Mouse (Mus musculus) frontal cortex, postnatal 14 days (tissue): ENCODE data around the gene Krt83.
A peak's percentile ranks its signal among the peaks of the same experiment; 100 is the strongest.
"Not testable (repeated sequence)": the region's sequence is repeated elsewhere in the genome, so short reads cannot be mapped to it uniquely, and the experiment has no call there.

ENCODE experiments used
- DNase-seq, 2 experiments: peaks; one replicate each; pipeline ENCODE4 v3.0.0; 2022; ENCODE audit warnings: low spot score in 2 of 2

The Krt83 gene

DNA sequence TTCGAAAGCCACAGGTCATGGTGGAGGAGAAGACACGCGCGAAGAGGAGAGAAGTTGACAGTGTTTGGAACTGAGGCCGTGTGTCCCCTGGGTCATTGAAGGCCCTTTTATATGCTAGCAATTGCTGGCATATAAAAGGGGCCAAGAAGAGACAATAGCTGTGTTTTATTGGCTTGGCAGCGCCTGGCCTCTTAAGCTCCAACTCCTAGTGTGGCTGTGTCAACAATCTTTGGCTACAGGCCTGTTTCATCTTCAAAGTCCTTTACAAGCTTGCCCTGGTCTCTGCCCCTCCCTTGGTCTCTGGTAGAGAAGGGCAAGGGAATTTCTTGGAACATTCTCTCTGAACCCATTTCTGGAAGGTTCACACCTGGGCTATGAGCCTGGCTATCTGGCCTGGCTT, at the start of gene Krt83:
Gene Krt83, minus strand, starts transcription at position 82 of the 400 bp plus-strand sequence.
- DNase-seq: no peak

DNA sequence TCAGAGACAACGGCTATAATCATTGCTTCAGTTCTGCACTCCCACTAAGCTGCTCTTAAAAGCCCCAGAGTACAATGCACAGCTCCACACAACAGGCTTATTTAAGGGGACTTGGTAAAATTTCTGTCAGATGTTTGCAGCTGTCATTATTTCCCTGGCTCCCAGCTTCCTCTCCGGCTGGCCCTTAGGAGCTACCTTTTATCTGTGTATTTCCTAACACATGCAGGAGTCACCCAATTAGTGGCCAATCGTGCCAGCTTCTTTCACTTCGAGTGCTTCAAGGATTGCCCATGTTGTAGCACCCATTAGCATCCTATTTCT, 47.2 kb upstream of the Krt83 start:
- DNase-seq: no peak

DNA sequence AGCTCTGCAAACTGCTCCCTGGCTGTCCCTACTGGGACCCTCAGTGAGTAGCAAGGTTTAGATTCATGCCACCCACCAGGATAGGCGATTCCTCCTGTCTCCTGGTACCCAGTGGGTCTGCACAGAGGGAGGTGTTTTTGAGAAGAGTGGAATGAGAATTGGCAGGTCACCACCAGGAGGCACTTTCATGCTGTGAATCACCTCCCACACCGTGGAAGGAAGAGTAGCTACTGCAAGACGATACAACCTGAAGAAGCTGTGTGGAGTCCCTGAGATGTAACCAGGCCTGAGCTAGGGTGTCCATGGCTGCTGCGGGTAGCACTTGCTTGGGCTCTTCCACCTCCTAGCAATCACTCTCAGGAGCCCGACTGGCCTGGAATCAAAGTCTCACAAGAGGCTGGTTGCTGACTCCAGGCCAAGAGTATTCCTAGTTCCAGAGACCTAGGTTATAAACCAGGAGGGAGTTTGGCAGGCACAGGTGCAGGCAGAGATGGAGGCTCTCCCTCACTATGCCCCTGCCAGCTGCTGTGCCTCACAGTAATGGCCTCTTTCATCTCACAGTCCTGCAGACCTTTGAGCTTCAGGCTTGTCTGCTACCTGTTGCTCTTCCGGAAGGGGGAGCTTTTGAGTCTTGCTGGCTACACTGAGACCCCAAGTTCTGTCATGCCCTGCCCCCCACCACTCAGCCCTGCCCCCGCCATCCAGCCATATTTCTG, 46.7 kb upstream of the Krt83 start:
- DNase-seq: no peak

DNA sequence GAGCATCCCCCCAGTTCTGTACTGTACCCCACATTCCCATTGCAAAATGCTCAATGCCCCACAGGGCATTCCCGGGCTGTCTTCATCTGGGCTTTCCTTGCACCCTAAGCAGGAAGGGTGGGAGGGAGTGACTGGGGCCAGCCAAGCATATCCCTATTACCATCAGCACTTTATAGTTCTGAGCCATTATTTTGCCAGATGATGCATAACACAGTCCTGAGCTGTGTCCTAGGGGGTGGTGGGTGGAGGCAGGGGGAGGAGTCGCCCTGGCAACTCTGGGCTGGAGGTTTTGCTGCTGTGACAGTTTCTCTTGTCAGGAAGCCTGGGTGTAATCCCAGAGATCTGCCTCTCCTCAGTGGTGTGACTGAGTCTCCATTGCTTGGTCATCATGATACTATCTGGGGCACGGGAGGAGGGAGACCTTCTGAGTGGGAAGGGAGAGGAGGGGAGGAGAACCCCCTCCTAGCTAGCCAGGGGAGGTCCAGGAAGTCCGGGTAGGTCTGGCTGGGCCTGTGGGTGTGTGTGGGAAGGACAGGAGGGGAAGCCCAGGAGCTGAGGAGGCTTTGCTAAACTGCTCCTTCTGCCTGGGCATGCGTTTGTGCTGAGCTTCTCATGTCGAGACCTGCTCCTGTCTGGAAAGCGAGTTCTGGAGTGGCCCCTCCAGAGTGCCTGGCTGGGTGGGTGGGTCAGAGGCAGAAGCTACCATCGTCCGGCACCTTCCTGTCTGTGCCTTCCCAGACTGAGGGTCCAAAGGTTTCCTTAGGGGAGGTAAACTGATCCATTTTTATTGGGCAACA, 44.9 kb upstream of the Krt83 start:
- DNase-seq: no peak

DNA sequence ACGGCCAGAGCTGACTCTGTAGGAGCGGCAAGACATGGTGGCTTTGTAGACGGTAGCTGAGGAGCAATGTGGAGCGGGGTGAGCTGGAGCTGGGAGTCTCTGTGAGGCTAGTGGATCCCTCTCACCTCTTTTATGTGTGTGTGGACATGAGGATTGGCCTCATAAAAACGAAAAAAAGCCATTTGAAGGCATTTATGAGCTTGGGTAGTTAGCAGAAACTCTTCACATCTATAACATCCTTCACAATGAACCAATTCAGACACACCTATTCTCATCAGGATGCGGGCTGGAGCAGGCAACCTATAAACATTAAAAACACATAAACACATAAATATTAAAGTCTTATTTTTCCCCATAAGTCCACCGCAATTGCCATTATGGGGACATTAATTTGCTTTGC, 41.4 kb upstream of the Krt83 start, which contains the start of gene Krt84:
Gene Krt84, minus strand, starts transcription at position 101 of the 400 bp plus-strand sequence.
- DNase-seq: no peak

DNA sequence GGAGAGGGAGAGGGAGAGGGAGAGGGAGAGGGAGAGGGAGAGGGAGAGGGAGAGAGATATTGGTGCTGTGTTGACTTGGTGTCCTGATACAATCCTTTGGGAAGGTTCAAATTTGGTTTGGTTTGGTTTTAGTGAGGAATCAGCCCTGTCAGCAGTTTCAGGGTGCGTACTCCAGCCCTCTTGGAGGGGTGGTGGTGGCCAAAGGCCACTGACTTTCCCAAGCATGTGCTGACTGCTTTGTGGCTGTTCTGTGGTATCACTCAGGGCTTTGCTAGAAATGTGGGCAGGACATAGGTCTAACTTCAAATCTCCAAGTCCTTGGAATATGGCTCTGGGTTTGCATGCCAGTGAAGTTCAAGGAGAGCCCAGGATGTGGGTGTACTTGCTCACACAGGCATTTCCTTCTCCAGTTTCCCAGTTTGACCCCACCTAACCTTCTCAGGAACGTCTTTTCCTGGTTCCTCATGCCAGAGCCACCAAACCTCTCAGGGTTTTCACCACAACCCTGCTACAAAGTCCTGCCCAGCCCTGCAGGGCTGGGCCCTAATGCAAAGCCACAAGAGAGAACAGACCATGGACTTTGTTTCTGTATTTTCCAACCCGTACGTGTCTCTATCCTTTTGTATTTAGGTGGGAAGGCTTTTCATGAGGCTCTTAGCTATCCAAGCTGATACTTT, 31.4 kb upstream of the Krt83 start:
- no peak for DNase-seq

DNA sequence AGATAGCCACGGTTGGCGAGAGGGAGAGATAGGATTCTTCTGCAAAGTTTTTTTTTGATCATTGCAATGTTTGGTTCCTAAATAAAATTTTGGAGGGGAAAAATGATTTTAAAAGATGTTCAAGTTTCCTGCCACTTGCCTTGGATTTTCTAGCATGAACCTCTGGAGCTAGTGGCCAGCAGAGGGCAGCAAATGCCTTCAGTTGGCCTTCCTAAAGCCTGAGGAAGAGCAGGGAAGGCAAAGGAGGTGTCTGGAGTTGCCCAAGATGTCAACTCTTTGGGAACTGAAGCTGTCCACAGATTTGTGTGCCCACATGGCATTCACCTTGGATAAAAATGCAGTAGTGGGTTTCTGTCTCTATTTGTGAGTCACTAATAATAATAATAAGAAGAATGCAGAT, 28.5 kb upstream of the Krt83 start:
- peak; percentile 47 to 71 for DNase-seq

DNA sequence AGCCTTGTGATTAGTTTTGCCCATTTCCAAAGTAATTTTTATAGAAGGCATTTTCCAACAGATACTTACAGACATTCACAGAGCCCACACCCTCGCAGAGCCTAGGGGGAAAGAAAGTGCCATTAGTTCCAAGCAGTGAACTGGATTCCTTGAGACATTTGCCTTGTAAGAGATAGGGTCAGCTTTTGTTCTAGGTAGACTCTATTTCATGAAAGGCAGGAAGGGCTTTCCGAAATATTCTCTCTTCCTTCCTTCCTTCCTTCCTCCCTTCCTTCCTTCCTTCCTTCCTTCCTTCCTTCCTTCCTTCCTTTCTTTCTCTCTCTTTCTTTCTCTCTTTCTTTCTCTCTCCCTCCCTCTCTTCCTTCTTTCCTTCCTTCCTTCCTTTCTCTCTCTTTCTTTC, 25.8 kb upstream of the Krt83 start, which contains the start of gene Gm49425:
Gene Gm49425, minus strand, starts transcription at position 101 of the 400 bp plus-strand sequence.
- DNase-seq: not testable (repeated sequence)

DNA sequence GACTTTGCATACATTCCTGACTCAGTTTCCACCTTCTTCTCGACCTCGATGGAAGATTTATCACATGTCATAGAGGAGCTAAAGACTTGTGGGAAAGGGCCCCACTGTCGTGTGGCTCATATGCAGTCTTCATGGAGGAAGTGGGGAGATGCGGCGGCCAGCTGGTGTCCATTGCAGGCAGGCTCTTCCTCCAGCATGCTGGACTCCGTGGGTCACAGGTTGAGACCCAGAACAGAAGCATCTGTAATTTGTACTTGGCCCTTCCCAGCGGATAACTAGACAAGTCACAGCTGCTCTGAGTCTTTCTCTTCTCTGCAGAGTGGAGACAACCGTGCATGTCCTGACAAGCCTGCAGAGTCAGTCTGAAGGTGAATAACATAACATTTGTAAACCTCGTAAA, 16.9 kb upstream of the Krt83 start:
- no peak for DNase-seq

DNA sequence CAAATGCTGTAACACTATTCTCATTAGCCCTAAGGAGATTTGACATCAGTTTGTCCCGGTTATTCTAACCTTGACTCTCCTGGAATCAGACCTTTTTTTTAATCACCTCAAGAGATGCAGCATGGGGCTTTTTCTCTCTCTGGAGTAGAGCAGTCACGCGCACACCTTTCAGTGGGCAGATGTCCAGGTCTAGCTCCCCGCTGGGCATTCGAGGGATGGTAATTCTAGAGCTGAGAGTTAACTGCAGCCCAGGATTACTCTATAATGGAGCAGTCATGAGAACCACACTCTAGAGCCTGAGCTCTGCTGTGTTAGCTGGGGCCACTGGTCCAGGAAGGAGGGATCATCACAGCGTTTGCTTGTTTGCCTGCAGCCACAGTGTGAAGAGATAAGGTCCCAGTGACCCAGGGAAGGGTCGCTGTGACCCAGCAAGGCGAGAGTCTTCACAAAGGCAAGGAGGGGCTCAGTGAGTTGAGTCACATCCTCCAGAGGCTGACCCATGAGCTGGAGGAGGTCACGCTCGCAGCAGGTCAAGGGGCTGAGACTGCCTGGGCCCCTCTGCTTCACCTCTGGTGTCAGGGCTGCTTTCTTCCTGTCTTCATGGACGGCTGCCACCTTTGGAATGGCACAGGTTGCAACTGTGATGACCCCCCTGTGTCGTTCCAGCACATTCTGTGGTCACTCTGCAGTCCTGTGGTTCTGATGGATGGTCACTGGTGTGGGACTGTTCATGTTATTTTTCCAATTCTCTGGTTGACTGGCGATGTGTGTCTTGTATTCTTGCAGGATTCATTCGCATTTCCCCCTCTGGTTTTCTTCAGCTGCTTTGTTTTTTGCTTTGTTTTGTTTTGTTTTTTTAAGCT, 15.8 kb upstream of the Krt83 start:
- no peak for DNase-seq

DNA sequence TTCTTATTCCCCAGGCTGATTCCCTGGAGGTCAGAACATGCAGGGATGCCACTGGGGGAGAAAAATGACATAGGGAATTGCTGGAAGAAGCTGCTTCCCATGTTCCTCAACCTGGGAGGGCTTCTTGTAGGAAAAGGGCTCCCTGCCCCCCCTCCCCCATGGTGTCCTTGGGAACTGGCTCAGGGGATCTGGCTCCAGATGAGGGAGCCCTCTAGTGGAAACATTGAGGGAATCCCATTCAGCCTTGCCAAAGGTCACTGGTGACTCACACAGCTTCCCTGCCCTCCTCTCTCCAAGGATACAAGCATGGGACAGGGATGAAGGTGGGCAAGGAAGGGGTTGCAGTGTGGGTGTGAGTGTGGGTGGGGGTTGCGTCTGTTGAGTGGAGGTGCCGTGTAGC, 5.9 kb upstream of the Krt83 start:
- no peak for DNase-seq

DNA sequence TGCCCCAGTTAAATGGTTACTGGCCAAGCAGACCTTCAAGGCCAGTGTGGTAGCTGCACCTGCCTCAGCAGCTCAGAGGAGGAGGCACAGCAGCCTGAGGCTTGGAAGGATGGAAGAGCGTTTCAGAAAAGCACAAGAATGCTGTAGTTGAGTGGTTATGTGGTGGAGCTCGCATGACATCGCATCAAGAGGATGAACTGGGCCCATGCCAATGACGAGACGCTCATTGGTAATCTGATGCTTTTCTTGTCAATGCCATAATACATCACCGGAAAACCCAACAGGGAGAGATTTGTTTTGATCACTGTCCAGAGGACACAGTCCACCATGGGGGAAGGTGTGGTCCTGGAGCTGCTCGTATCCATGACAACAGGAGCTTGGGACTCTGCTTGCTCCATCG, 4.0 kb upstream of the Krt83 start:
- DNase-seq: no peak

DNA sequence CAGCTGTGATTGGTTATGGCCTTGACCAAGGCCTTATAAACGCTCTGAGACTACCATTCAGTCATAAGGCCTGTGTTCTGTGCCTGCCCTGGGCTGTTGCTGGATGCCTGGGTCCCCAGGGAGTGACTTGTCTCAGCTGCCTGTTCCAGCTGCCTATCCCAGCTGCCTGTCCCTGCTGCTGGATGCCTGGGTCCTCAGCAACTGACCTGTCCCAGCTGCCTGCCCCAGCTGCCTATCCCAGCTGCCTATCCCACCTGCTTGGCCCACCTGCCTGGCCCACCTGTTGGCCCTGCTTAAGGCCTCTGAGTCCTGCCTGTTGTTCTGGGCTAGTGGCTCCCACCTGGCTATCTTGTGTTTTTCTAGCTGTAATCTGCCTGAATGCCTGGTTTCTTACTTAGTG, 2.9 kb upstream of the Krt83 start:
- no peak for DNase-seq

DNA sequence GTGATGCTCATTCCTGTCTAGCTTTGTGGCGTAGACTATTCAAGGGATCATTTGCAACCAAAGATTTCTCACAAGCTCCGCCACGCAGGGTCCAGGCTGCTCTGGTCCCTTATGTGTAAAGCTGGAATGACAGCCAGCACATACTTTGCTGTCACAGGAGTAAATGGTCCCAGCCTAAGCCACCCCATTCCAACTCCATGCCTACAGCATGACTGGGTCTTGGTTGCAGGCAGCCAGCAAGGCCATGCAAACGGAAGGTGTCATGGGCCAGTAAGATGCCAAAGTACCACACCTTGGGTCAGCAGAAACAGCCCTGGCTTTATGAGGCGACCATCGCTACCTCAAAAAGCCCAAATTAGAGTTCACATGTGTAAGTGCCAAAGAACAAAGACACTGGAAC, 2.4 kb upstream of the Krt83 start:
- DNase-seq: no peak

DNA sequence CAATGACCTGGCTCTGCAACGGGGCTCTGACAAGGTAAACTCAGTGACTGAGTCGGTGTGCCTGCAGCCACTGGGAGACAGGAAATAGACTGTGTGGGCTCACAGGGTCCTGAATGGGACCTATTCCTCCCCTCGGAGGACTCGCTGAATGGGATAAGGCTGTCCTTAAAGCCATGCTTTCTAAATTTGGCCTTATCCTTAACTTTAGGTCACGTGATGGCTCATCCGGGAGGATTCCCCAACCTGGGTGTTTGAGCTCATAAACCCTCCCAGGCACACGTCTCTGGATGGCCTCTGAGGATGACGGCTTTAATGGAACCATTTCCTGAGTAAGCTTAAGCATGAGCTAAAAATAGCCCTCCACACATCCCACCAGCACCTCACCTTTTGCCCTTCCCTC, 1.4 kb upstream of the Krt83 start:
- DNase-seq: no peak

DNA sequence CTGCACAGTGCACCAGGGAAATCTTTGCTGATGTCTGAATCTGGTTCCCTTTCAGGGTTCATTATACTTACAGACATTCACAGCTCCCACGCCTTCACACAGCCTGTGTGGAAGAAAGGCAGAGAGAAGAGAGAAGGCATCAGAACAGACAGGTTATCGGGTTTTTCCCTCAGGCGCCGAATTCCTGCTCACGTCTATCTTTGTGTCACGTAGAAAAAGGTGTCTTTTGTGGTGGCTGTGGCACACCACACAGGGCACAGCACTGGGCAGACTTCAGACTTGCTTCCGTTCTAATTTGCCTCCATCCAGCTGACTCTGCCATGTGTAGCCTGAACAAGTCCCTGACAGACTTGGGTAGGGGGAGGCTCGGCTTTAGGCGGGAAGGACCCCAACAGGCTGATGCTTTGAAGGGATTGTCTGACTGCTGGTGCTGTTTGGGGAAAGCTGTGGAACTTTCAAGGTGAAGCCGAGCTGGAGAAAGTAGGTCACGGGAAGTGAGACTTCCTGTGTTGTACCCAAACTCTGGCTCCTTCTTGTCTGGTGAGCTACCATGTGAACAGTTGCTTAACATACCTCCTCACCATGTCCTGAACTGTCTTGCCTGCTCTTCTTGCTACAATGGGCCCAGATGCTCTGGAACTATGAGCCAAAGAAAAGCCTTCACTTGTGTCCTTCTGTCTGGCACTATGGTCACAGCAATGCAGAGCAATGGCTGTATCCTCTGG, 5.2 kb downstream of the Krt83 start:
- peak; percentile 18 to 22 for DNase-seq

DNA sequence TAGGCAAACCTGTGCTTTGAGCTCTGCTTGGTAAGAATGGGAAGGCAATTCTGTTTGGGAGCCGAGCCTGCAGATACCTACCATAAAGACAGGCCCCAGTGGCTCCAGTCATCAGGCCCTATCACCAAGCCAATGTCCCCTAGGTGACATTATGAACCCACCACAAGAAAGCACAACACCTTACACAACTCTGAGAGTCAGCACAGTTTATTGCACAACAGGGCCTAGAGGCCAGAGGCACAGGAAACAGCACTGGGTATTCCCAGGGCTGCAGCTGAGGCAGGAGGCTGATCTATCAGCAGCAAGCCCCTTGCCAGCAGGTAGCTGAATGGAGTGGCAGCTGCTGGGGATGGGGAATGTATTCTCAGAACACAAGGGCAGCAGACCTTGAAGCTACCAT, 6.4 kb downstream of the Krt83 start:
- DNase-seq: no peak

DNA sequence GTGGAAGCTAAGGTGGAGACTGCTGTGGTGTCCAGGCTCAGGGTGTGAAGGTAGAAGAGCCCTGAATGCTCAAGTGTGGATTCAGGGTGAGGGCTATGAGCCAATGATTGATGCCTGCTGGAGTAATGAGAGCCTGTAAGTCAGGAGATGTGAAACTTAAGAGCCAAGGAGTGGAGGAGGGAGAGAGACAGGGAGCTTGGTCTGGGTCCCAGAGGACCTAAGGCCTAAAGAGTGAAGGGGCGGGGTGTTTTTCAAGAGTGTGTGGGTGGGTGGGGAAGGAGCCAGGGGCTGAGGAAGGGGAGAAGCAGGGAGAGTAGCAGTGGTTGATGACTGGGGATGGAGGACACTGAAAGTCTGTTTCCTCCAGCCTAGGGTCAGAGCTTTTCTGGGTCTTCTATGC, 7.7 kb downstream of the Krt83 start:
- DNase-seq: no peak

DNA sequence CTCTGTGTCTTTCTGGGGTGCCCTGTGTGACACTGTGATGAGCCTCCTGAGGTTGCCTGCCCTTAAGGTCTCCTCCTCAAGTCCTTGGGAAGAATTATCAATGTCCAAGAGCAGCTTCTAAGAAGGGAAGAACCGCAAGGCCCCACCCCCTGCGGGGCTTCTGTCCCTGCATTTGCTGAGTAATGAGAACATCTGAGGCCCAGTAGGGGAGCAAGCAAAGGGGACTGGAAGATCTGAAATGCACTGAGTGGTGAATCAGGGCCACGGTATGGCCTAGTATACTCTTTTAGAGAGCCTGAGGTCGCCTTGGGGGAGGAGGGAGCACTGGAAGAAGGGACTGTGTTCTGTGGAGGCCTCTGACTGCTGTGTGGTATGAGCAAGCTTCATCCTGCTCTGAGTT, 9.3 kb downstream of the Krt83 start:
- no peak for DNase-seq

DNA sequence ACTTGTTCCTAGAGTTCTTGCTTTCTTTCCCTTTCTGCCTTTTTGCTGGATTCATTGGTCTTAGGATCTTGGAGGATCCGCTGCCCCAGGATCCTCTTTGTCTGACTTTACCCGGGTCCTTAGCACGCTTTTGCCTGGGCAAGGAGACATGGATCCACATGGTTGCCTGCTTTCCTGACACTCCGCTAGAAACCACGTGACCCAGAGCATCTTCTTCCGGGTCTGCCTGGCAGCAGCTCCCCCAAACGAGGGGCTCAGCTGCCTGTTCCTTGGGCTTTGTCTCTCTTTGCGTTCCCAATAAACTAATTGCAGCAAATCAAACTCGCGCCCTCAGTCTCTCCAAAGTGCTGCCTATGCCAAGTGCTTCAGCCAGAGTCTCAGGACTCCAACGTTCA, 11.6 kb downstream of the Krt83 start:
- DNase-seq: no peak

DNA sequence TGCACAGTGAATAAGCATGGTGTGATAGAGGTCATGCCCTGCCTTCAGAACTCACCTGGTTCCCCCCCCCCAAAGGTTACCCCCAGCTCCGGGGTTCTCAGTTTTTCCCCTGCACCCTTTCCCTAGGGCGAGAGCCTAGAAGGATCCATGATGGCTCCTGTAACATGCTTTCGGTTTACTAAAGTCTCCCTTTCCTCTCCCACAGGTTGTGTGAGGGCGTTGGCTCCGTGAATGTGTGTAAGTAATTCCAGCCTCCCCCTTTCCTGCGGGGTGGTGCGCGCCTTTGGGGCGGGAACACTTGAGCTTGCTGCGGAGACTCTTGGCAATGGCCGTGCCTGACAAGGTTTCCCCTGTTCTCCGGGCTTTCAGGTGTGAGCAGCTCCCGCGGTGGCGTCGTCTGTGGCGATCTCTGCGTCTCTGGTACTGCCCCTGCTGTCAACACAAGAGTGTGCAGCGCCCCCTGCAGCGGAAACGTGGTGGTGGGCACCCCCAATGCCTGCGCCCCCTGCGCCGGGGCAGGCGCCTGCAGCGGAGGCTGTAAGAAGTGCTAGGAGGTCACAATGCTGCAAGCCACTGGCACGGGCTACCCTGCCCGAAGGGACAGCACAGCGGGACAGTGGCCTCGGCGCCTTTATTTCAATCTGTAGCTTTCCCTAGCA, 12.2 kb downstream of the Krt83 start:
- DNase-seq: peak in 1 of 2 experiments; percentile 47
